Comparison of ENCODE assay signal across 9 mouse cellular contexts in genomic region chr9:89736932-89737705, GRCm38 (mm10). TPM values are rescaled to one million over a fixed set of nuclear protein-coding genes. Genes with fewer than 3 reads are reported as not detected.
A peak's percentile ranks its signal among the peaks of the same experiment; 100 is the strongest.
DNase-seq lines count a peak whose midpoint lies in the region; ATAC-seq lines count a peak whose summit lies in the region.
"Had no signal": no experiment of that assay in that cellular context is flagged by ENCODE, and none has a peak within 500 bp of the region (broad histone marks: within the 10 kb centered on the region; RNA-seq: fewer than 3 reads in every experiment).

No protein-coding gene starts in this region.

- peak; percentile 71; the same call in 1 of the 2 replicates for ATAC-seq in forebrain, embryonic 11.5 days (replicated peaks; ENCODE audit: low FRiP score)
- 0 out of 2 replicates have a peak, but pooled peaks have one; percentile 42 for ATAC-seq in intestine, embryonic 16.5 days

- H3K27me3 ChIP-seq in forebrain, embryonic 11.5 days (ENCODE audit: control insufficient read depth, insufficient read depth, low read length), result peaks cover 6% of the 10 kb centered on the region; the same call in 1 of the 2 replicates
- H3K27me3 ChIP-seq in intestine, embryonic 16.5 days (replicated peaks; ENCODE audit: control insufficient read depth, insufficient read depth, low read length), result no peaks in the 10 kb centered on the region; the same call in 1 of the 2 replicates

- H3K4me1 ChIP-seq in forebrain, embryonic 11.5 days (replicated peaks; ENCODE audit: control insufficient read depth, insufficient read depth, low read length), result no peaks in the 10 kb centered on the region; the same call in 1 of the 2 replicates
- H3K4me1 ChIP-seq in intestine, embryonic 16.5 days (ENCODE audit: control insufficient read depth, insufficient read depth, low read length), result no peaks in the 10 kb centered on the region

- intact Hi-C loops in gastrocnemius, postnatal 36 days (cut with DNase I), result no loop called here

- DNase-seq in gastrocnemius, postnatal 10 days, result peak; percentile 16
- no peak for DNase-seq in gastrocnemius, postnatal 36 days
- peak; percentile 22 to 68 for DNase-seq in adrenal gland, adult (ENCODE audit: inconsistent age in 2 of 2, low spot score in 1 of 2)
- DNase-seq in forebrain, embryonic 11.5 days (ENCODE audit: low spot score), result peak; percentile 77
- peak; percentile 2 for DNase-seq in lung, postnatal 36 days
- peak; percentile 18 for DNase-seq in right cerebral cortex, postnatal 25 days
- DNase-seq in layer of hippocampus, adult 9-11 months, result no peak

- no peak overlapping the region for H3K9ac ChIP-seq in forebrain, embryonic 11.5 days (ENCODE audit: low read length)
- no peak overlapping the region for H3K9ac ChIP-seq in intestine, embryonic 16.5 days (ENCODE audit: low read depth, low read length)

- H3K4me2 ChIP-seq in forebrain, embryonic 11.5 days (ENCODE audit: low read depth, low read length, severe bottlenecking), result peak overlapping the region; percentile 21; the same call in 1 of the 2 replicates
- no peak overlapping the region for H3K4me2 ChIP-seq in intestine, embryonic 16.5 days (ENCODE audit: low read depth, low read length)

- 6% methylated on average over 20 of the region's 20 CpGs for WGBS in forebrain, embryonic 11.5 days
- WGBS in intestine, embryonic 16.5 days, result 9% methylated on average over 20 of the region's 20 CpGs

- no peak overlapping the region for H3K4me3 ChIP-seq in forebrain, embryonic 11.5 days (ENCODE audit: low read depth, low read length)
- no peak overlapping the region for H3K4me3 ChIP-seq in intestine, embryonic 16.5 days (ENCODE audit: low read length)

- no peaks in the 10 kb centered on the region for H3K36me3 ChIP-seq in forebrain, embryonic 11.5 days (ENCODE audit: control insufficient read depth, insufficient read depth, low read length)
- no peaks in the 10 kb centered on the region for H3K36me3 ChIP-seq in intestine, embryonic 16.5 days (ENCODE audit: control insufficient read depth, insufficient read depth, low read length)

- H3K9me3 ChIP-seq in forebrain, embryonic 11.5 days (ENCODE audit: control insufficient read depth, low read length), result no peaks in the 10 kb centered on the region
- H3K9me3 ChIP-seq in intestine, embryonic 16.5 days (ENCODE audit: control insufficient read depth, low read length), result no peaks in the 10 kb centered on the region

- no peak overlapping the region for H3K27ac ChIP-seq in forebrain, embryonic 11.5 days (ENCODE audit: low read depth, low read length)
- H3K27ac ChIP-seq in intestine, embryonic 16.5 days (ENCODE audit: low read length), result no peak overlapping the region

RNA-seq across cellular contexts. Expression of gene Ankrd34c, which starts 1.2 kb away (rescaled TPM):
- not detected for total RNA-seq in gastrocnemius, postnatal 10 days (2021)
- total RNA-seq in gastrocnemius, postnatal 36 days (2021), result not detected
- polyA plus RNA-seq in forebrain, embryonic 11.5 days (2014; fragmentation: Nextera tagmentation; extraction: Ambion mirVana), result not detected in 2 replicates
- not detected in 2 replicates for polyA plus RNA-seq in intestine, embryonic 16.5 days (2015; fragmentation: Nextera tagmentation; extraction: Ambion mirVana)
- total RNA-seq: gastrocnemius, postnatal 4 days had no signal

RNA-seq across cellular contexts. Expression of gene Tmed3, which starts 32.3 kb away (rescaled TPM):
- 10 to 100 TPM; 43.0 to 49.4 TPM for total RNA-seq in gastrocnemius, postnatal 10 days (2021)
- 10 to 100 TPM; 14.9 TPM for total RNA-seq in gastrocnemius, postnatal 36 days (2021)
- polyA plus RNA-seq in forebrain, embryonic 11.5 days (2014; fragmentation: Nextera tagmentation; extraction: Ambion mirVana), result 41.0 and 43.6 TPM in 2 replicates
- 132 and 133 TPM in 2 replicates for polyA plus RNA-seq in intestine, embryonic 16.5 days (2015; fragmentation: Nextera tagmentation; extraction: Ambion mirVana)

Comparison
In these comparisons a context has a peak if more than half of its experiments do, and no peak if none do; other contexts are left out.
1. DNase-seq: peak in gastrocnemius, postnatal 10 days (single experiment), adrenal gland, adult (2 of 2), forebrain, embryonic 11.5 days (single experiment), lung, postnatal 36 days (single experiment) and right cerebral cortex, postnatal 25 days (single experiment); none in gastrocnemius, postnatal 36 days (0 of 2) and layer of hippocampus, adult 9-11 months (single experiment).